Mouse (Mus musculus) embryonic facial prominence, embryonic 13.5 days (tissue): ENCODE results near the gene Cd2ap. TPM values are rescaled to one million over a fixed set of nuclear protein-coding genes. Genes with fewer than 3 reads are reported as not detected.

Experiments
- ATAC-seq: fragments of 200-750 bp; cut with Nextera tagmentation; 2 replicates; pipeline ENCODE4 v1.8.0; 2017; ENCODE audit warnings: low read depth; ENCODE audit not compliant: insufficient number of reproducible peaks, insufficient read depth, low FRiP score, low TSS enrichment
- H3K27ac ChIP-seq: fragments of 300-500 bp; sonication (generic); 2 replicates; pipeline ENCODE4 v1.5.1; 2015; ENCODE audit warnings: moderate library complexity, mild to moderate bottlenecking, inconsistent platforms
- H3K27me3 ChIP-seq: fragments of 300-500 bp; sonication (generic); 2 replicates; pipeline ENCODE4 v1.6.1; 2015; ENCODE audit warnings: mild to moderate bottlenecking, inconsistent platforms
- H3K36me3 ChIP-seq: fragments of 300-500 bp; sonication (generic); 2 replicates; pipeline ENCODE4 v1.6.1; 2015; ENCODE audit warnings: mild to moderate bottlenecking, inconsistent platforms
- H3K4me1 ChIP-seq: fragments of 300-500 bp; sonication (generic); 2 replicates; pipeline ENCODE4 v1.6.1; 2015; ENCODE audit warnings: inconsistent platforms
- H3K4me2 ChIP-seq: fragments of 300-500 bp; sonication (generic); 2 replicates; pipeline ENCODE4 v1.6.1; 2015; ENCODE audit warnings: moderate library complexity, mild to moderate bottlenecking, inconsistent platforms
- H3K4me3 ChIP-seq: fragments of 300-500 bp; sonication (generic); 2 replicates; pipeline ENCODE4 v1.5.1; 2015; ENCODE audit warnings: mild to moderate bottlenecking, inconsistent platforms
- H3K9ac ChIP-seq: fragments of 300-500 bp; sonication (generic); 2 replicates; pipeline ENCODE4 v1.6.1; 2015; ENCODE audit warnings: mild to moderate bottlenecking, inconsistent platforms
- H3K9me3 ChIP-seq: fragments of 300-500 bp; sonication (generic); 2 replicates; pipeline ENCODE4 v1.6.1; 2016; ENCODE audit warnings: inconsistent platforms
- WGBS: fragments of 180-500 bp; shearing (Covaris S2); methylation state at CpG from one replicate; pipeline ENCODE4 v1.1.7; 2015; ENCODE audit warnings: mixed read lengths; 5-methylcytosine and 5-hydroxymethylcytosine counted together
- polyA plus RNA-seq: library from polyadenylated mRNA; unstranded; fragments of >200 nt; fragmentation: Nextera tagmentation; extraction: Ambion mirVana; gene quantifications from 2 replicates; pipeline ENCODE4 v1.2.1, GENCODE M21; 2015

The Cd2ap gene
- polyA plus RNA-seq, 1 experiment from 2014 or later: 22.3 TPM

DNA sequence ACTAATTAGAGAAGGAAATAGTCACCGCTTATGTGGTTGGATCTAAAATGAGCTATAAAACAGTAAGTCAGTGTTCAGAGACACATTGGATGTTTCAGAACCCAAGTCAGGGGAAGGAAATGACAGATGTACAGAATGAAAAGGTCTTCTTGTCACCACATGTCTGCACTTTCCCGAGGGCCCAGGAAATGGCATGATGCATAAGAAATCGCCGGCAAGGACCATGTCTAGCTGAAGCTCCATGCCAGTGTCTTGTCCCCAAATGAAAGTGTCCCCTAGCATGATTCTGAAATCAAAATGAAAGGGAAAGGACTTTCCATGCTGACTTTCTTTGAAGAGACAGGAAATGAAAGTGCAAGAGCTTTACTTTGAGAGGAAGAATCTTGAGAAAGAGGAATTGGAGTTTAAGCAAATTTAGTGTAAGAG is 10.8 kb upstream of the Cd2ap start:
- Histone ChIP-seq H3K4me3 (no peak overlapping the region), H3K9me3 (no peaks in the 10 kb centered on the region), H3K9ac (no peak overlapping the region), H3K27me3 (no peaks in the 10 kb centered on the region), H3K4me2 (no peak overlapping the region), H3K27ac (no peak overlapping the region), H3K4me1 (no peaks in the 10 kb centered on the region), H3K36me3 (no peaks in the 10 kb centered on the region)
- no peak for ATAC-seq
- 73% methylated on average over 4 of the region's 4 CpGs for WGBS

GRCm38 (mm10) chr17:42885091-42885501 is 8.6 kb upstream of the Cd2ap start:
- no peaks in the 10 kb centered on the region for H3K4me1 ChIP-seq
- no peaks in the 10 kb centered on the region for H3K27me3 ChIP-seq
- ATAC-seq: no peak

DNA sequence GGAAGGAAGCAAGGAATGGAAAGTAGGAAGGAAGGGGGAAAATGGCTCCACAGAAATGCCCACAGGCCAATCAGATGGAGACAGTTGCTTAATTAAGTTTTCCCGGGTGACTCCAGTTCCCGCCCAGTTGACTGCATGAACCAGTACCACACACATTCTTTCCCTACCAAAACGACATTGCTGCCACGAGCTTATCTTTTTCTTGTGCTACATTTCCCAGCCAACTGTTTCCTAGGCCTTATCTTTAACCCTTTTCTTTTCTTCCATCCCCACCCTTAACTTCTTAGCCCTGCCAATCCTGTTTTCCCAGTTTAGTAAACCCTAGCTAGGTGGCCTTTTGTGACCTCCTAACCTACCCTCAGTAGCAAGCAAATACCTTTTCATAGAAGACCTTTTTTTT is 7.9 kb upstream of the Cd2ap start:
- no peaks in the 10 kb centered on the region for H3K27me3 ChIP-seq
- no peak overlapping the region for H3K27ac ChIP-seq
- H3K9ac ChIP-seq: no peak overlapping the region
- H3K4me2 ChIP-seq: no peak overlapping the region
- no peak overlapping the region for H3K4me3 ChIP-seq
- no peak for ATAC-seq
- 43% methylated on average over 4 of the region's 4 CpGs for WGBS
- H3K4me1 ChIP-seq: no peaks in the 10 kb centered on the region
- H3K9me3 ChIP-seq: no peaks in the 10 kb centered on the region
- no peaks in the 10 kb centered on the region for H3K36me3 ChIP-seq

More at GRCm38 (mm10) chr17:42885091-42885501, 8.6 kb upstream of the Cd2ap start:
- Histone ChIP-seq H3K4me2 (no peak overlapping the region), H3K36me3 (no peaks in the 10 kb centered on the region), H3K27ac (no peak overlapping the region), H3K9me3 (no peaks in the 10 kb centered on the region), H3K4me3 (no peak overlapping the region), H3K9ac (no peak overlapping the region)
- 75% methylated on average over 7 of the region's 7 CpGs for WGBS

DNA sequence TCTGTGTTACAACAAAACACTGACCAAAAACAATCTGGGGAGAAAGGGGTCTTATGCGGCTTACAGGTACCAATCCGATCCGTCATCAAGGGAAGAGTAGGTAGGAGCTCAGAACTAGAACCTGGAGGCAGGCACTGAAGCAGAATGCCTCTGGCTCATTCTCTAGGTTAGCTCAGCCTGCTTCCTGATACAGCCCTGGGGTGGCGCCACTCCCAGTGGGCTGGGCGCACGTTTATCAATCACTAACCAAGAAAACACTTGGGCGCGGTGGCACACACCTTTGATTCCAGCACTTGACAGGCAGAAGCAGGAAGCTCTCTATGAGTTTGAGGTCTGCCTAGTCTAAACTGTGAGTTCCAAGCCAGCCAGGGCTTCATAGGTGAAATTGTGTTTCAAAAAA is 7.3 kb upstream of the Cd2ap start:
- Histone ChIP-seq H3K9ac (no peak overlapping the region), H3K4me3 (no peak overlapping the region), H3K4me1 (no peaks in the 10 kb centered on the region), H3K9me3 (no peaks in the 10 kb centered on the region), H3K4me2 (no peak overlapping the region), H3K27me3 (no peaks in the 10 kb centered on the region), H3K27ac (peak overlapping the region; percentile 28; the same call in 1 of the 2 replicates), H3K36me3 (no peaks in the 10 kb centered on the region)
- no peak for ATAC-seq
- 86% methylated on average over 8 of the region's 8 CpGs for WGBS

GRCm38 (mm10) chr17:42883315-42883714 is 6.8 kb upstream of the Cd2ap start:
- Histone ChIP-seq H3K4me1 (no peaks in the 10 kb centered on the region), H3K4me3 (no peak overlapping the region), H3K27me3 (no peaks in the 10 kb centered on the region), H3K9me3 (no peaks in the 10 kb centered on the region), H3K9ac (no peak overlapping the region), H3K4me2 (no peak overlapping the region), H3K27ac (peak overlapping the region; percentile 28; the same call in 1 of the 2 replicates), H3K36me3 (no peaks in the 10 kb centered on the region)
- whole genome bisulfite sequencing: 29% methylated on average over 9 of the region's 9 CpGs
- ATAC-seq: no peak

DNA sequence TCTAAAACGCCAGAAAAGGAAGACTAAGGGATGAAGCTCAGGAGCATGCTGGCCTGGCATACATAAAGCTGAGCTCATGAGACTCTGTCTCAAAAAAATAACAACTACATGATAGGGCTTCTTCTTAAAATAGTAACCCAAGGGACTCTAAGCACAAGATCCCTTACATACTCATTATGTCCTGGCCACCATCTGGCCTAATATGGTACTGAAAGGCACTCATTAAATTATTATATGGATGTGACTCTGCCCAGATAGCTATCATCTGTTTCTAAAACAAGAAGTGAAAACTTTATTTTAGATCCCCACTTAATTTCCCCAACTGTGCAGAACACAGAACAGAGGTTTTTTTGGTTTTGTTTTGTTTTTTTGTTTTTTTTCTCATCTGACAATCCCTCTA is 6.4 kb upstream of the Cd2ap start:
- Histone ChIP-seq H3K4me3 (no peak overlapping the region), H3K27ac (peak overlapping the region; percentile 28; the same call in 1 of the 2 replicates), H3K9ac (no peak overlapping the region), H3K27me3 (no peaks in the 10 kb centered on the region), H3K36me3 (no peaks in the 10 kb centered on the region), H3K9me3 (no peaks in the 10 kb centered on the region), H3K4me2 (no peak overlapping the region), H3K4me1 (no peaks in the 10 kb centered on the region)
- WGBS: 83% methylated on average over 1 of the region's 1 CpGs
- ATAC-seq: no peak

GRCm38 (mm10) chr17:42876904-42877425 is 500 bp upstream of the Cd2ap start:
- peak overlapping the region; percentile 97; the same call in 1 of the 2 replicates for H3K27ac ChIP-seq

GRCm38 (mm10) chr17:42875571-42876000 is 879 bp downstream of the Cd2ap start:
- H3K27me3 ChIP-seq: no peaks in the 10 kb centered on the region
- H3K9ac ChIP-seq: peak overlapping the region; percentile 98
- H3K27ac ChIP-seq: peak overlapping the region; percentile 97
- H3K36me3 ChIP-seq: no peaks in the 10 kb centered on the region
- peak overlapping the region; percentile 90 for H3K4me3 ChIP-seq
- H3K9me3 ChIP-seq: no peaks in the 10 kb centered on the region
- WGBS: under 1% methylated on average over 17 of the region's 17 CpGs
- no peak for ATAC-seq
- H3K4me2 ChIP-seq: peak overlapping the region; percentile 70
- peaks cover 9% of the 10 kb centered on the region for H3K4me1 ChIP-seq

More at GRCm38 (mm10) chr17:42876904-42877425, 500 bp upstream of the Cd2ap start:
- Histone ChIP-seq H3K27me3 (no peaks in the 10 kb centered on the region), H3K4me3 (peak overlapping the region; percentile 90), H3K9ac (peak overlapping the region; percentile 98), H3K9me3 (no peaks in the 10 kb centered on the region), H3K4me2 (peak overlapping the region; percentile 70), H3K4me1 (peaks cover 9% of the 10 kb centered on the region), H3K36me3 (no peaks in the 10 kb centered on the region)
- ATAC-seq: no peak
- WGBS: 26% methylated on average over 13 of the region's 13 CpGs

DNA sequence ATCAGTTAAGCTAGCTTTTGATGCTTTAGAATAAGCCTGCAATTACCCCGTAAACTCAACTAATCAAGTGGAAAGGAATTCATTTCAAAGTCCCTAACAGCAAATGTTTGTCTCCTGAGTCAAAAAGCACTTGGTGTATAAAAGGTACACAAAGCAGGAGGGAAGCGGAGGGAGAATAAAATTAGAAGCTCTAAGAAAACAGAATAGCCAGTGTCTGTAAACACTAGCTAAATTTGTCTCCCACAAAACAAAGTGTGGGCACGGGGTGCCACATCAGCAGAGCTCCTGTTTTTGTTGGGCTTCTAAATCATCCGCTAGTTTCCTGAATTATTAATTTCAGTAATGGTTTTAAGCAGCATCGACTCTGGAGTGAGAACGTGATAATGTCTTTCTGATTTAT is 1.4 kb downstream of the Cd2ap start:
- H3K9me3 ChIP-seq: no peaks in the 10 kb centered on the region
- H3K4me2 ChIP-seq: peak overlapping the region; percentile 70
- H3K4me1 ChIP-seq: peaks cover 9% of the 10 kb centered on the region
- no peak for ATAC-seq
- WGBS: 17% methylated on average over 6 of the region's 6 CpGs
- H3K27ac ChIP-seq: no peak overlapping the region
- H3K36me3 ChIP-seq: no peaks in the 10 kb centered on the region
- H3K27me3 ChIP-seq: no peaks in the 10 kb centered on the region
- peak overlapping the region; percentile 90 for H3K4me3 ChIP-seq
- H3K9ac ChIP-seq: peak overlapping the region; percentile 98

- ATAC-seq: no peak
- no peak overlapping the region for H3K27ac ChIP-seq
Observed at GRCm38 (mm10) chr17:42870465-42870864, 6.0 kb downstream of the Cd2ap start.

GRCm38 (mm10) chr17:42863186-42863585 is 13.3 kb downstream of the Cd2ap start:
- no peak for ATAC-seq
- Histone ChIP-seq H3K9me3 (no peaks in the 10 kb centered on the region), H3K27ac (no peak overlapping the region), H3K27me3 (no peaks in the 10 kb centered on the region), H3K4me1 (no peaks in the 10 kb centered on the region; the same call in 1 of the 2 replicates), H3K4me2 (no peak overlapping the region), H3K4me3 (no peak overlapping the region), H3K36me3 (0 out of 2 replicates have a peak, but pooled peaks cover 3% of the 10 kb centered on the region), H3K9ac (no peak overlapping the region)
- WGBS: 84% methylated on average over 3 of the region's 3 CpGs

More at GRCm38 (mm10) chr17:42870465-42870864, 6.0 kb downstream of the Cd2ap start:
- Histone ChIP-seq H3K27me3 (no peaks in the 10 kb centered on the region), H3K9ac (no peak overlapping the region), H3K36me3 (no peaks in the 10 kb centered on the region), H3K4me1 (peaks cover 9% of the 10 kb centered on the region), H3K4me2 (no peak overlapping the region), H3K9me3 (no peaks in the 10 kb centered on the region), H3K4me3 (no peak overlapping the region)

DNA sequence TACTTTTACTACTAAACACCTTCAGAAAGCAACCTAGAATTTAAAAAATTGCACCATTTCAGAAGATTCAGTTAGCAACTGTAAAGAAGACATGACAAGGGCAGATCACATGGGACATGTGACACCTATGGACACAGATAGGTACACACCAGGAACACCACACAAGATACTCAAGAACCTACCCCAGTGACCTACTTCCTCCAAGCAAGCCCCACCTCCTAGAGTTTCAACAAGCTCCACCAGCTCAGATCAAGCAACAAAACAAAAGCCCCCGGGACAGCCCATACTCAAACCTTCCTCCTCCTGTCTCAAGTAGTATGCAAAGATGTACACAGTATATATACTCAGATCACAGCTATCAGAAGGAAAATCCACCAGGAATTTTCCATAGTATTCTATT is 16.1 kb downstream of the Cd2ap start:
- no peak for ATAC-seq
- Histone ChIP-seq H3K27ac (no peak overlapping the region), H3K9ac (no peak overlapping the region), H3K4me3 (no peak overlapping the region), H3K27me3 (no peaks in the 10 kb centered on the region), H3K9me3 (no peaks in the 10 kb centered on the region), H3K36me3 (0 out of 2 replicates have a peak, but pooled peaks cover 3% of the 10 kb centered on the region), H3K4me1 (peaks cover 6% of the 10 kb centered on the region; the same call in 1 of the 2 replicates), H3K4me2 (no peak overlapping the region)
- WGBS: 96% methylated on average over 1 of the region's 1 CpGs
